Mouse (Mus musculus): Measurements from ENCODE around the gene Dusp5.
"Not testable (repeated sequence)": the region's sequence is repeated elsewhere in the genome, so short reads cannot be mapped to it uniquely, and the experiment has no call there.

Gene Dusp5

DNA sequence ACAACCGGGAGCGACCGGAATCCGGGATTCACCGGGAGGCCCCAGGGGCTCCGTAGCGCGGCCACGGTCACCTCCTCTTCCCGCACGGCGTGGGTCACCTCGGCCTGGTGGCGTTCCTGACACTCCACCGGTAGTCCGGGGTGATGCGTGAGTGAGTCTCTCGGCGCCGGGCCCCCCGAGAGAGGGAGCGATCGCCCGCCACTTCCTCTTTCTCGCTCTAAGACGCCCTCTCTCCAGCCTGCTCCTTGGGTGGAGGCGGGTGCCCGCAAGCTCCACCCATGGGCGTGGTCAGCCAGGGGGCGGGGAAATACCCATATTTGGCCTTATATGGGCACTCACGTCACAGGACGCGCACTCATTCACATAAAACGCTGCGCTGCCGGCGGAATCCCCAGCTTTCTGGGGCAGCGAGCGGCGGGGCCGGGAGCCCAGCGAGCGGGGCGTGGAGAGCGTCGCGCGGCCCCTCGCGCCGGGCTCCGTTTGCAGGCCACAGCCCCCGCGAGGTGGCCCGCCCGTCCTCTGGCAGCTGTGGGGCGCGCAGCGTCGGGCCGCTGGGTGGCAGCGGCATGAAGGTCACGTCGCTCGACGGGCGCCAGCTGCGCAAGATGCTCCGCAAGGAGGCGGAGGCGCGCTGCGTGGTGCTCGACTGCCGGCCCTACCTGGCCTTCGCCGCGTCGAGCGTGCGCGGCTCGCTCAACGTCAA, at the start of gene Dusp5:
Gene Dusp5 (plus strand): TSS at position 358 of the 703 bp plus-strand sequence.
- DNase-seq (ENCODE audit: low spot score in 2 of 2) = peak; percentile 99

DNA sequence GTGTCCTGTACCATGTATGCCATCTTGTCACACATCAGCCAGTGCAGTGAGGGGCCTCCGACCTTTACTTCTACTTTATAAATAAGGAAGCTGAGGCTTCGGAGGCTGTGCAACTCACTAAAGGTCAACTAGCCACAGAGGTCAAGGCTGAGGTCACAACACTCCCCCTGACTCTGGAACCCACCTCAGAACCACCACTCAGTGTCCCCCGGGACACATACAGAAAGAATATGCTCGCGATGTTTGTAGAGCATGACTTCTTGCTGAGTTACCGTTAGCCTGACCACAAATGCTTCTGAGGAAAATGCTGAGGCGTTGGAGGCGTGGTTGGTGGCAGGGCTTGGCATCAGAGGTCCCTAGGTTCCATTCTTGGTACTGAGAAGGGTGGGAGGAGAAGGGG, 49.3 kb upstream of the Dusp5 start:
- DNase-seq (ENCODE audit: low spot score in 2 of 2) = peak; percentile 55 to 60

DNA sequence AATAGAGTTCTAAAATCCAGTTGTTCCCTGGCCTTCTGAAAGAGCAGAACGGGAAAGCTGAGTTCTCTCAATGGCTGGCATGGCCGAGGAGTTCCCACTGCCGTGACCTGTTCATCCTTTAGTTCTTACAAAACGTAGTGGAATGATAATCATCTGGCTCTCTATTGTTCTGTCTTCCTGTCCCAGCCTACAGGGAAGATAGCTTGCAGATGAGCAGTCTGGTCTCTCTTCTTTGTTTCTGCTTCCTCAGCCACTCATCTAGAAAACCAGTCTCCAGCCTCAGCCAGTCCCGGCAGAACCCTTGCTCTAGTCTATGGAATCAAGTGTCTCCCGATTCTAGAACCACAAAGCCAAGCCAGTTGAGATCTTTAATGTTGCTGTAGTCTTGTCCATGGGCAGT, 46.8 kb upstream of the Dusp5 start:
- DNase-seq (ENCODE audit: low spot score in 2 of 2) = no peak

DNA sequence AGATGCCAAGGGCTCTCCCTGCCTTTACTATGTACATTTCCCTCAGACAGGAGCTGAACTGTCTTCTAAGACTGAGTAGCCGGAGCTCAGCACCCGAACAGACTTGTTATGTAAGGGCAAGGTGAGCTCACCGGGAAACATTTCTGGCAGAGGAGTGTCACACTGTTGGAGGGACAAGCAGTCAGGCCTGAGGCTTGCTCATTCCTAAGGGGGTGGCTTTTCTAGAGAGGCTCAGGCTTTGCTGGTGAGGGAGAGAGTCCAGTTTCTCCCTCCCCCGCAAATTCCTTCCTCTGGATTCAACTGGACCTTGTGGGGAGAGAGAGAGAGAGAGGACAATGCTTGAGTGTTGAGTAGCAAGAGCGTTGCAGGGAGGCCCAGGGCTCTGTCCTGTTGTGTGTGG, 46.4 kb upstream of the Dusp5 start:
- DNase-seq (ENCODE audit: low spot score in 2 of 2) = no peak

DNA sequence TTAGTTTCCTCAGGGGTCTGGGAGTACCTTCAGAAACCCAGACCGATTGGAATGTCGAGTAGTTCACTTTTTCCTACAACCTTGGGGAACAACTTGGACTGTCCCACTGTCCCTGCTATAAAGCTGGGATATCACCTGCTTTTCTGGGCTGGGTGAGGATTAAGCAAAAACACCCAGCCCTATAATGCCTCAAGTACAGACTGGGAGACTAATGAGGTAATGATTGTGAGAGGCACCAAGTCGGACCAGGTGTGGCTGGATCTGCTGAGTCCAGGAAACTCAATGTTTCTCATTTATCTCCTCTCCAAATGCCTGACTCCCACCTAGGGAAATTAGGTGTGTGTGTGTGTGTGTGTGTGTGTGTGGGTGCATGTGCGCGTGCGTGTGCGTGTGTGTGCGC, 44.9 kb upstream of the Dusp5 start:
- DNase-seq (ENCODE audit: low spot score in 2 of 2) = no peak

DNA sequence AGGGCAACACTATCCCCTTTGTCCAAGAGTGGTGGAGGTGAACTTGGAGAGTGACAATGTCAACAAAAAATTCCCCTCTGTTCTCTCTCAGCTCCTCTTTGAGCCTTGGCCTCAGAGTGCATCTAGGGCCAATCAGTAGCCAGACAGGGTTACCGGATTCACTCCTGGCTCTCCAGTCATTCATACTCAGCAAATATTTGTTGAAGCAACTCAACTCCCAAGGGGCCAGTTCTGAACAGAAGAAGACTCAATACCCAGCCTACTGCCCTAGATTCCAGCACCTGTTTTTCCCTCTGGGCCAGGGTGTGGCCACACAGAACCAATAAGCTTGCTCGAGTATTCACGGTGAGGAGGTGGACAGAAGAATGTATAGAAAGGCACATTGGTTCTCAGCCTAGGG, 44.0 kb upstream of the Dusp5 start:
- DNase-seq (ENCODE audit: low spot score in 2 of 2) = no peak

DNA sequence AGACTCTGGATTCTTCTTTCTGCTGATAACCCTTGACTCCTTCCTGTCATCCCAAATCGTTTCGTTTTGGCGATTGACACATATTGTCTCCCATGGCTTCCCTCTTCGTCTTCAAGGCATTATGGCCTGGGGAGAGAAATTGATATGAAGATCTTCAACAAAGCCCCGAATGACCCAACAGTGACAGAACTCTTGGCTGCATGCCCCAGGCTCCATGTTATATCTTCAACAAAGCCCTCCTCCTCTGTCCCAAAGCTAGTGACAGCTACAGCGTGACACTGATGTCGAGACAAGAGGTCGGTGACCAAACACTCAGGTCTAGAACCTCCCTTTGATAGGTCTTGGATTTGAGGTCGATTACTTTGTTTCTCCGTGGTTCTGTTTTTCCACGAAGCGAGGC, 39.7 kb upstream of the Dusp5 start:
- DNase-seq (ENCODE audit: low spot score in 2 of 2) = no peak

DNA sequence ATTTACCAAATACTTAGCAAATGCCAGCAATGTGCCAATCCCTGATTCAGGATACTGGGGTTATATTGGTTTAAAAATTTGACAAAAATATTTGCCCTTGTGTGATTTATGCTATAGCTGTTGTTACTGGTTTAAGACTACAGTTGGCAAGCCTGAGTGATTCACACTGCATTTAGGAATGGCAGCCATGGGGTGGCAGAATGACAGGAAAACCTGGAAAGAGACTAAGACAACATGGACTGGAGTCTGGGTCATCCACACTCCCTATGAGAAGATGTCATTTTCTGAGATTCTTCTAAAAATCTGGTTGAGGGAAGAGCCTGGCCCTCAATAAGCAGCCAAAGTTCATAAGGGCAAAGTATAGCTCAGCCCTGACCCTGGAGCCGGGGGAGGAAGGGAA, 39.0 kb upstream of the Dusp5 start:
- DNase-seq (ENCODE audit: low spot score in 2 of 2) = no peak

DNA sequence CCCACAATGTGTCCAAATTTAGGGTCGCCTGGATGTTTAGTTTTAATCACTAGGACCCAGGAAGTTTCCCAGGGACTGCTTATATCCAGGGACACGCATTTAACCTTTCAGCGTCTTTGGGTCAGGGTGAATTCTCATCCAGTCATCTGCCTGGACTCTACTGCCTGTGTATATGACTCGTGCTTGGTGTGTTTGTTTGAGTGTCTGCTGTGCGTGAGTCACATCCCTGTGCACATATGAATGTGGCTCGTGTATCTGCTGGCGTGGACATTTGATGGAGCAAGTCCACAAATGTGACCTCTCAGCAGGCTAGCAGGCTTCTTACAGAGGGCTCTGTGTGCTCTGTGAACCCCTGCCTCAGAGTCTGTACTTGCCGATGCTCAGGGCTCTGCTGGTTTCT, 38.0 kb upstream of the Dusp5 start:
- no peak for DNase-seq (ENCODE audit: low spot score in 2 of 2)

DNA sequence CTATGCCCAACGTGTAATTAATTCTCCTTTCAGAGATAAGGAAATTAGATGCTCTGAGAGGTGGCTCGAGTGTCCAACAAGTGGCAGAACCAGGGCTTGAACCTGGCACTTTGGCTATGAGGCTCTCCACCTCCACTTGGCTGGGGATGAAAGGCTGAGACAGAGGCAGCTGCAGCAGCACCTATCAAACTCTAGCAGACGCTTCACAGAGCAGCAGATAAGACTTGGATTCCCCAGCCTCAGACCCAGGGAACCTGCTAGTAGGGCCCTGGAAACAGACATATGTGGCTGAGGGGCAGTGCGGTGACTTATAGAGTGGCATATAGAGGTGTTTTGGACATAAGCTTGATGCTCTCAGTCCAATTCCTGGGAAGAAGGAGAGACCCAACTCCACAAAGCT, 36.4 kb upstream of the Dusp5 start:
- no peak for DNase-seq (ENCODE audit: low spot score in 2 of 2)

DNA sequence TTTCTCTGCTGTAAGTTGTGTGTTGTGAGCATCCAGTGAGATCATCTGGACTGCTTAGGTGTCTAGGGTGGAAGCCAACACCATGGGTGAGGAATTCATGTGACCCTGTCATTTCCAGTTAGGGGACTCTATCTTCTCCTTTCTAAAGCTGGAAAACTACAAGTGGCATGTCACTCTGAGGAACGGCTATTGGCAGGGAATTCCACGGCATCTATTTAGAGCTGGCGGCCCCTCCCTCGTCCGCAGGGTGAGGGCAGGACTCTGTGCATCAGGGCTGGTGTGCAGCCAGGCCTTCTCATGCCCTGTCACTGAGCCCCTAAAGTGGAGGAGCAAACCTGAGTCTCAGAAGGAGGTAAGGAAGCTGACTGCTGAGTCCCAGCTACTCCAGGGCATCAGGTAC, 35.0 kb upstream of the Dusp5 start:
- DNase-seq (ENCODE audit: low spot score in 2 of 2) = no peak

DNA sequence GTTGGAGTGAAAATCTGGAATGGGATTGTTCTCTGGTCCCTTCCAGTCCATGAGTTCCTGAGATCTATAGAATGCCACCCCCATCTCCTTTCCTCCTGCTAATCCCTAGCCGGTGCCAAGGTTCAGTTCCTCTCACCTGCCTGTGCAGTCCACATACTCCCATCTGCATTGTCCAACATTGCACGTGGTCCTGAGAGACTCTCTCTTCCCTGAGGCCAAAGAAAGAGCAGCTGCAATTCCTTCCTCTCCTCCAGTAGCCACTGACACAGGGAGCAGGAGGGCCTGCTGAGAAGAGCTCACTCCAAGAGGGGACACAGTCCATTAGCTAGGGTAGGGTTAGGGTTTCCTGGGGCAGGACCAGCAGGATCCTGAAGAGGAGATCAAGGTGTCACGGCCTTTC, 31.0 kb upstream of the Dusp5 start:
- DNase-seq (ENCODE audit: low spot score in 2 of 2) = no peak

DNA sequence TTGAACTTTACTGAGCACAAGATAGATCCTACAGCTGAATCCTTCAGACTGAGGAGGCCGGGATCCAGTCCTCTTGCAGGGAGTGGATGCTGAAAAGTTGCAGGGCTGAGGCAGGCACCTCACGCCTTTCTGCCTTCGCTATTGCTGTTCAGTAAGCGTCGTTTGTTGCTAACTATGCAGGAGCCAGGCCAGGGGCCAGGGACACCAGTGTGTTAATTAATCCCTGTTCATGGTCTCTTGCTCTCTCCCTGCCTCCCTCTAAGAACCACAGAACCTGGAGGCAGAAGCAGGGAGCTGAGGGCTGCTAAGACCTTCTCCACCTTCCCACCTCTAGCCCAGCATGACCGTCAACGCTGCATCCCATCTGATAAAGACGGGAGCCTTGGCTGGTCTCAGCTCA, 29.9 kb upstream of the Dusp5 start:
- no peak for DNase-seq (ENCODE audit: low spot score in 2 of 2)

DNA sequence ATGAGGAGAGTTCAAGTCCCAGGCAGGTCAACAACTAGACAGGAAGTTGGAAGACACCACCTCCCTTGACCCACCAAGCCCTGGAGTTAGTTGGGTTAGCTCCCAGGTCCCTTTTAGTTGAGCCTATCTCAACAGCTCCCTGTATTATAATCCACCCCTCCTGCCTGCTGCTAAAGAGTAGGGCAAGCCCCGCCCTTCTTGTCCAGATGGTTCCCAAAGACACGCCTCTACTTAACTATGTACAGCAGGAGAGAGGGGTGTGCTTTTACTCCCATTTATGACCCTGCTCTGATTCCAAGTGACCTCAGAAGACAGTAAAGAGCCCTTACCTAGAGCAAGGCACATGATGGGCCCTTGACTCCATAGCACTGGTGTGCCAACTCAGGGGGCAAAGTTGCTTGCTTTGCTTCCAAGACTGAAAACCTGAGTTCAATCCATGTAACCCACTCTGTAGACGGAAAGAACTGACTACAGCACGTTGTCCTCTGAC, 29.4 kb upstream of the Dusp5 start:
- DNase-seq (ENCODE audit: low spot score in 2 of 2) = no peak

DNA sequence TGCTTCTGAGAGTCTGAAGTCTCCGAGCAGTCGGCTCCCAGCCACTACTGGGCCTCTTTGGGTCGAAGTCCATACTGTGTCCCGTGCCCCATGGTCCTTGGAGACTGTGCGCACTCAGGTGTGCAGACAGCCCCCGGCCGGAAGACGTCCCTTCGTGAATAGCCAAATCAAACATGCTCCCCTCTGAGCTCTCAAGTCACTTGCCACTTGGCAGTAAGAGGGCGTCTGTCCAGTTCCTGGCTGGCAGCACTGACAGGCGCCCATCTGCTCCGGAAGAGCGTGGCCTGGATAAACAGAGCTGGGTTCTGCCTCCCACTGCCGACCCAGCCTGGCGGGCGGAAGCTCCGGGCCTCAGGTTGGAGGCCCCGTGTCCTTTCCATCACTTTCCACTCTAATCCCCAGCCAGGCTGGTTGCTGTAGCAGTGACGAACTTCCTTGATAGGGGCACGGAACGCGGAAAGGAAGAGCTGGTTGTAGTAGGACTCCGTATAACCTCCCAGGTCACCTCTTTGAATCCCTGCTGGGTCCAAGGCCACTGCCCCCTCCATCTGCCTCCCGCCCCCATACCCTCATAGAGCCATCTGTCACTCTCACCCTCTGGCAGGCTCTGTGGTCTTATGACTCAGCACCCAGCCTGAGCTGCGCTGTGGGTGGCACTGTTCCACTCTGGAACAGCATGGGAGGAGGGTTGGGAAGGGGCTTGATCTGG, 28.5 kb upstream of the Dusp5 start:
- no peak for DNase-seq (ENCODE audit: low spot score in 2 of 2)

DNA sequence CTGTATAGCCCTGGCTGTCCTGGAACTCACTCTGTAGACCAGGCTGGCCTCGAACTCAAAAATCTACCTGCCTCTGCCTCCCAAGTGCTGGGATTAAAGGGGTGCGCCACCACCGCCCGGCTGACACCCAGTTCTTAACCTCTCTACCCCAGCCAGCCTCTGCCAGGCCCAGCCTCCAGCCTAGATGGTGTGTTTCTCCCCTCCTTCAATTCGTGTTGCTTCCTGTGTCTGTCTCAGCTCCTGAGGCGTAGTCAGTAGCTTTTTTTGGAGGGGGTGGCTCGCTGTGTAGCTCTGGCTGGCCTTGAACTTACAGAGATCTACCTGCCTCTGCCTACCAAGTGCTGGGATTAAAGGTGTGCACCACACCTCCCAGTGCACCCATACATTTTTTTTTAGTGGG, 27.7 kb upstream of the Dusp5 start:
- DNase-seq (ENCODE audit: low spot score in 2 of 2) = not testable (repeated sequence)

DNA sequence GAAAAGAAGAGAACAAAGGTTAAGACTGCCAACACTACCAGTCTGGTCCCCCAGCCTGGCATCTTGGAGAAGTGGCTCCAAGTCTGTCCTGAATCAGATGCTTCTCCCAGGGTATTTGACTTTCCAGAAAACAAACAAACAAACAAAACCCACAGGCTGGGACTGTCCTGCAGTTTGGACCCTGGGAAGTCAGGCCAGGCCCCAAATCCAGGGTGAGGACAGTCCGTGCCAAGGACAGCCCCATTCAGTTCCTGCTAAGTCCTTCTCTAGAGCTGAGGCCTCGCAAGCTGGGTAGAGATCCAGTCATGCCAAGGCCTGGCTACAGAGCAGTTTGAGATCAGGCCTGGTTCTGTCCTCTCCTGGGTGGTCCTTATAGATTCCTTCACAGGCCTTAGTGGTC, 27.1 kb upstream of the Dusp5 start:
- DNase-seq (ENCODE audit: low spot score in 2 of 2) = no peak

DNA sequence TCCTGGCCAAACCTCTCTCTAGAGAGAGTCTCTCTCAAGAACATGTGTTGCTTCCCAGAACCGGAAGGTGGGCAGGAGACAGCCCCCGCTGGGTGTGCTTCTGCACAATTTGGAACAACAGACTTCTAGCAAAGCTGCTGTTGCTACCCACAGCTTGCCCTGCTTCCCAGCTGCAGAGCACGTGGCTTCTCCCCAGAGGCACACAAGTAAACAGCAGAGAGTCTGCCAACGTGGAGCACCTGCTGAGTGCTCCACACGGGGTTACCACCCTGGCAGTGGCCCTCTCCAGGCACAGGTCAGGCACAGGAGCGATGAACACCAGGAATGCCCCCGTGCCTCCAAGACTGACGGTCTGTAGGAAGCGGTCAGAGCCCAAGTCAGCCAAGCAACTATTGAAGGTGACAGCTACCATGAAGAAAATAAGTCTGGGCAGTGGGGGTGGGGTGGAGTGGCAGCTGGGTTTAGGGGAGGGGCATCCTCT, 26.0 kb upstream of the Dusp5 start:
- DNase-seq (ENCODE audit: low spot score in 2 of 2) = peak; percentile 53 to 54

DNA sequence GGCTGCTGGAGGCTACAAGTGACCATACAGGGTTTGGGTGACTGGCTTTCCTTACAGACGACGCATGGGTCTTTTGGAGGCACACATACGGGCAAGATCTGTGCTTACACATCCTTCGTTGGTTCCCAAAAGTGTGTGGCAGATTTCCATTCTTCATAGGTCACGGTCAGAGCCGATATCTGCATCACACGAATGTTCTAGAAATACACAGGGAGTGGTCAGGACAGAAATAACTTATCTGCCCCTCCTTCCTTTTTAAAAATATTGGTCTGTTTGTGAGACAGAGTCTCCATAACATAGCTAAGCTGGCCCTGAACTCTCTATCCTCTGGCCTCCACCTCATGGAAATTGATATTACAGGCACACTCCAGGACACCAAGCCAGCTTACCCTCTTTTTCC, 24.7 kb upstream of the Dusp5 start:
- no peak for DNase-seq (ENCODE audit: low spot score in 2 of 2)

DNA sequence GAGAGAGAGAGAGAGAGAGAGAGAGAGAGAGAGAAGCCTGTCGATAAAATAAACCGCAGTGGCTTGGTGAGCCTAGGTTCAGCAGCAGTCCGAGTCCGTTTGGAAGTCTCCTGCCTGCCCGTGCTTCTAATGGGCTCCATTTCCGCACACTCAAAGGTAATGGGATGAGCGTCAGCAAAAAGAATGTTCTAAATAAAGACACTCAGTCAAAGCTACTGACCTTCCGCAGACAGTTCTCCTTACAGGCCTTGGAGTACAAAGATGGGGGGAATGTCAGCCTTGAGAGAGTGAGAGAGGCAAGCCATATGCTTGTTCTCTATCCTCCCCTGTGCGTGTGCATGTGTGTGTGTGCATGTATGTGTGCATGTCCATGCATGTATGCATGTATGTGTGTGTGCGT, 23.2 kb upstream of the Dusp5 start:
- DNase-seq (ENCODE audit: low spot score in 2 of 2) = no peak

DNA sequence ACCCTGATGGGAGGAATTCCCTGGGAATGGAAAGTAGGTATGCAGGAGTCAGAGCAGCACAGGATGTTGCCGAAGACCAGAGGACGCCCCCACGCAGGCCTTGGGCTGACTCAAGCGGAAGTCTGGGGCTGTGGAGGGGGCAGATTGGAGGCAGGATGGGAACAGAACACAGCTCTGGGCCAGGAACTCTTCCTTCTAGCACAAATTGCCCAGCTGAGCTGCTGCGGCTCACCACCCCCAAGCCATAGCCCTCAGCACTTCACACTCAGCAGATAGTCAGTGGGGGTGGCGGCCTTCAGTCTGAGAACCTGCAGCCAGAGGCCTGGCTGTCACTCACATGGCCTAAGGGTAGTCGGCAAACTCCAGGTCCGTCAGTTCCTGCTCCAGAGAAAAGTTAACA, 21.4 kb upstream of the Dusp5 start:
- no peak for DNase-seq (ENCODE audit: low spot score in 2 of 2)

DNA sequence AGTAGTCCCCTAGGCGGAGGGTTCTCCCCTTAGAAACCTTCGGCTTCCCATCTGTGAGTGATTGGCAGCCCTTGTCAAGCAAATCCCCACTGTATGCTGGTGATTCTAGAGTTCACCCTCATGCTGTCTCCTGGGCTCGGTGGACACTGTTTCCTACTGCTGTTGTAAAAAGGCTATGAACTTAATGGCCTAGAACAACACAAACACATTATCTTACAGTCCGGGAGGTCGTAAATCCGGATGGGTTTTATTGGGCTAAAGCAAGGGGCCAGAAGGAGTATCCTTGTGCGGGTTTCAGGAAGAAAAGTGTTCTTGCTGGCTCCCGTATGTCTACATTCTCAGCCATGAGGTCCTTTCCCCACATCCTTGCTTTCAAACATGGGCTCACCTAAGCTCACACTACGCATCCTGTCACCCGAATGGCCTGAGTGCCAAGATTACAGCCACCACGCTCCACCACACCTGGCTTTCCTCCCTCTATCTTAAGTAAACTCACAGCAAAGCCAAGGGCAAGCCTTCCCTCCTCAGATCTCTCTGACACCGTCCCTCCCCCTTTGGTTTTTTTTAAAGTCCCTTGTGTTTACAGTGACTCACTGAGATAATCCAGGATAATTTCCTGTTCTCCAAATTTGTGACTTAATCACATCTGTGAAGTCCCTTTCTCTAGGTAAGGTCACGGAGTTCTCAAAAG, 17.5 kb upstream of the Dusp5 start:
- DNase-seq (ENCODE audit: low spot score in 2 of 2) = no peak

Data from spleen, postnatal 36 days (tissue).